Mouse (Mus musculus): ENCODE measurements at regions not wholly inside any gene's neighbourhood (a gene's known extent, or its start where the extent isn't known, plus 50 kb on each side); places are given as distances from the start of the nearest gene placed in this dataset.

DNA sequence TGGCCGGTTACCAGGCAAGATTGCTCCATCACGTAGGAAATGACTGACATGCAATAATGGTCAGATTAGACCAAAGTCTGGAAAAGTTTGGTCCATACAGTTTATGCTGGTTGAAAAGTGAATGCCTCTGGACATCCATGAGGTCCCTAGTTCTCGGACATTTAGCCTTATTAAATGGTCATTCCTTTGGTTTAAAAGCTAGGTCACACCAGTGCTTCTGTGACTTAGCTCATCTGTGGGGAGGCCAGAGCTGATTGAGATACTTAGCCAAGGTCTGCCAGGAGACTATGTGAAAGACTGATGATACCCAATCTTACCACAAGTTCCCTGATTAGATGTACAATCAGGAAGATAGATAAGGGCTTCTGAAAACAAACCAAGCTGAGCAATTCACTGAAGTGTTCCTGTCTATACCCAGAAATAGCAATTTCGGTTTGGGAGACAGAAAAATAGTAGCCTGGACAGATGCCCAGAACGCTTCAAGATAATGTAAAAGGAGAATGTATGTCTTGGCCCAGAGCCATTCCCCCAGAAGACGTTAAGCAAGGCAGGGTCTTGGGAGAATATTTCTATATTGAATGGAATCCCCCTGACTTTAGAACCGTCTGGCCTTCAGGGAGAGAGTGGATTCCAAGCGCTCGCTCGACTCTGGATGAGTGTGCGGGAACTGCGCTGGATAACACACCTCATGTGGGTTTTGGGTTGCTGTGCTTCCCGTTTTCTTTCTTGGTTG is 161.5 kb downstream of the Dact1 start:
- TF ChIP-seq CTCF (IDR thresholded peaks at IDR 0.05) (no peak), EP300 (IDR thresholded peaks at IDR 0.05) (no peak)

Data from lung, postnatal 0 days (tissue).